Mouse (Mus musculus) stomach, embryonic 16.5 days (tissue): ENCODE results near the gene Ugt1a5. TPM values are rescaled to one million over a fixed set of nuclear protein-coding genes. Genes with fewer than 3 reads are reported as not detected.
A peak's percentile ranks its signal among the peaks of the same experiment; 100 is the strongest.

Experiments
- ATAC-seq: fragments of 200-750 bp; cut with Nextera tagmentation; 2 replicates; pipeline ENCODE4 v1.8.0; 2017; ENCODE audit warnings: moderate number of reproducible peaks, moderate TSS enrichment; ENCODE audit not compliant: insufficient read depth, low FRiP score
- H3K27ac ChIP-seq: fragments of 300-500 bp; sonication (generic); 2 replicates; pipeline ENCODE4 v1.5.1; 2014; ENCODE audit warnings: low read length
- H3K27me3 ChIP-seq: fragments of 300-500 bp; sonication (generic); 2 replicates; pipeline ENCODE4 v1.6.1; 2014; ENCODE audit warnings: low read length, control low read depth, mixed read lengths; ENCODE audit not compliant: control insufficient read depth, insufficient read depth
- H3K36me3 ChIP-seq: fragments of 300-500 bp; sonication (generic); 2 replicates; pipeline ENCODE4 v1.6.1; 2014; ENCODE audit warnings: low read length; ENCODE audit not compliant: control insufficient read depth, insufficient read depth
- H3K4me1 ChIP-seq: fragments of 300-500 bp; sonication (generic); 2 replicates; pipeline ENCODE4 v1.6.1; 2014; ENCODE audit warnings: low read length, control low read depth, mixed read lengths; ENCODE audit not compliant: control insufficient read depth, insufficient read depth
- H3K4me2 ChIP-seq: fragments of 300-500 bp; sonication (generic); 2 replicates; pipeline ENCODE4 v1.6.1; 2014; ENCODE audit warnings: low read depth, low read length, mixed read lengths
- H3K4me3 ChIP-seq: fragments of 300-500 bp; sonication (generic); replicated peaks from 2 replicates; pipeline ENCODE4 v1.5.1; 2014; ENCODE audit warnings: mild to moderate bottlenecking, low read length
- H3K9ac ChIP-seq: fragments of 300-500 bp; sonication (generic); 2 replicates; pipeline ENCODE4 v1.6.1; 2014; ENCODE audit warnings: low read length
- H3K9me3 ChIP-seq: fragments of 300-500 bp; sonication (generic); replicated peaks from 2 replicates; pipeline ENCODE4 v1.6.1; 2016; ENCODE audit warnings: low read length, control low read depth; ENCODE audit not compliant: control insufficient read depth
- WGBS: fragments of 180-500 bp; shearing (Covaris S2); extraction: QIAGEN DNeasy Blood & Tissue Kit; methylation state at CpG from one replicate; pipeline ENCODE4 v1.1.7; 2014; 5-methylcytosine and 5-hydroxymethylcytosine counted together
- polyA plus RNA-seq: library from polyadenylated mRNA; unstranded; fragments of >200 nt; fragmentation: Nextera tagmentation; extraction: Ambion mirVana; gene quantifications from 2 replicates; pipeline ENCODE4 v1.2.1, GENCODE M21; 2015

Gene Ugt1a5
- polyA plus RNA-seq, 1 experiment from 2014 or later, result 0.10 TPM

DNA sequence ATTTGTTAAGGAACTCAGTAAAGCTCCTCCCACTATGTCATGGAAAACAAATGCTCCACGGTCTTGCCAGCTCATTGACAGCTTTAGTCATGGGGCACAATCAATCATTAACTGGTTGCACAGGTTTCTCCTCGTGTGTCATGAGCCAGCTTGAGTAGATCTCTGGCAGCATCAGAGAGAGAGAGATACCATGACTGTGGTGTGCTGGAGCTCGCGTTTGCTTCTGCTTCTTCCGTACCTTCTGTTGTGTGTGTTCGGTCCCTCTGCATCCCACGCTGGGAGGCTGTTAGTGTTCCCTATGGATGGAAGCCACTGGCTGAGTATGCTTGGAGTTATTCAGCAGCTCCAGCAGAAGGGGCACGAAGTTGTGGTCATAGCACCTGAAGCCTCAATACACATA lies 46.0 kb downstream of the Ugt1a5 start, which contains the start of gene Ugt1a1:
Ugt1a1 (plus strand) TSS at position 148 of the 400 bp plus-strand sequence.
- H3K9ac ChIP-seq, result no peak within 1 kb of the TSS
- H3K4me1 ChIP-seq, result no peaks in the 10 kb centered on the region
- peaks cover 49% of the 10 kb centered on the region for H3K9me3 ChIP-seq
- H3K4me3 ChIP-seq, result no peak within 1 kb of the TSS
- H3K27me3 ChIP-seq, result no peaks in the 10 kb centered on the region
- peak; percentile 12 for ATAC-seq
- H3K36me3 ChIP-seq, result no peaks in the 10 kb centered on the region
- H3K4me2 ChIP-seq, result no peak within 1 kb of the TSS
- no peak within 1 kb of the TSS for H3K27ac ChIP-seq
- WGBS, result 64% methylated on average over 8 of the region's 8 CpGs

DNA sequence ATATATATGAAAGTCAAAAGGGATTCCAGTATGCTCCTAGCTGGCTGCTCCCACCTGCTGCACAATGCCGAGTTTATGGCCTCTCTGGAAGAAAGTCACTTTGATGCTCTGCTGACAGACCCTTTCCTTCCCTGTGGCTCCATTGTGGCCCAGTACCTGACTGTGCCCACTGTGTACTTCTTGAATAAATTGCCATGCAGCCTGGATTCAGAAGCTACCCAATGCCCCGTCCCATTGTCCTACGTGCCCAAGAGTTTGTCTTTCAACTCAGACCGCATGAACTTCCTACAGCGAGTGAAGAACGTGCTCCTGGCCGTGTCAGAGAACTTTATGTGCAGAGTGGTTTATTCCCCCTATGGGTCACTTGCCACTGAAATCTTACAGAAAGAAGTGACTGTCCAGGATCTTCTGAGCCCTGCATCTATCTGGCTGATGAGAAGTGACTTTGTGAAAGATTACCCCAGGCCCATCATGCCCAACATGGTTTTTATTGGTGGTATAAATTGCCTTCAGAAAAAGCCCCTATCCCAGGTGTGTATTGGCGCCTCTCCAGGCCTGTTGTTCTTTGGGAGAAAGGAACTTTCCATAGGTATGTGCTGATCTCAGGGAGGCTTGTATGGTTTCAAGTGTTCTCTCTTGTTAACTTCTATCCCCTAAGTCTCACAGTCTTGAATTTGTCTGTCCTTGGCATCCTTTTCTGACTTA lies 46.7 kb downstream of the Ugt1a5 start:
- 0 out of 2 replicates have a peak, but pooled peaks have one; percentile 15 for ATAC-seq
- Histone ChIP-seq H3K27me3 (no peaks in the 10 kb centered on the region), H3K4me2 (no peak overlapping the region), H3K36me3 (no peaks in the 10 kb centered on the region), H3K27ac (no peak overlapping the region), H3K9ac (no peak overlapping the region), H3K4me3 (no peak overlapping the region), H3K4me1 (no peaks in the 10 kb centered on the region), H3K9me3 (peaks cover 56% of the 10 kb centered on the region)
- WGBS, result 60% methylated on average over 8 of the region's 8 CpGs

DNA sequence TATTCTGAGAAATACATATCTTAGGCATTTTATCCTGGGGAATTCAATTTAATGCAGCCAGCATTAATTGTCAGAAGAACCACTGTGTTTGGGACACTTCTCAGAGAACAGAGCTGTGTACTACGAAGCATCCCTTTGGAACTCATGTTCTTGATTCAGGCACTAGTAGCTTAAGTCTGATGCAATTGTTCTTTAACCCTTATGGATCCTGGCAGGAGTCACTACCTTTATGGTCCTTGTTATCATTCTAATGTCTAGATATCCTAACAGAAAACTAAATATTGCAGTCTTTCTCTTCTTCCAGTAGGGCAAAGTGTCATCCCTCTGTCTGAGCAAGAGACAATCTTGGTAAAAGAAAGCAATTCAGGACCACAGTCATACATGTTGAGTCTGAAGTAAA lies 47.2 kb downstream of the Ugt1a5 start:
- H3K27ac ChIP-seq, result no peak overlapping the region
- H3K9me3 ChIP-seq, result peaks cover 58% of the 10 kb centered on the region
- H3K9ac ChIP-seq, result no peak overlapping the region
- H3K4me2 ChIP-seq, result no peak overlapping the region
- H3K4me1 ChIP-seq, result no peaks in the 10 kb centered on the region
- H3K27me3 ChIP-seq, result no peaks in the 10 kb centered on the region
- H3K4me3 ChIP-seq, result no peak overlapping the region
- WGBS, result 78% methylated on average over 1 of the region's 1 CpGs
- ATAC-seq, result no peak
- H3K36me3 ChIP-seq, result no peaks in the 10 kb centered on the region

DNA sequence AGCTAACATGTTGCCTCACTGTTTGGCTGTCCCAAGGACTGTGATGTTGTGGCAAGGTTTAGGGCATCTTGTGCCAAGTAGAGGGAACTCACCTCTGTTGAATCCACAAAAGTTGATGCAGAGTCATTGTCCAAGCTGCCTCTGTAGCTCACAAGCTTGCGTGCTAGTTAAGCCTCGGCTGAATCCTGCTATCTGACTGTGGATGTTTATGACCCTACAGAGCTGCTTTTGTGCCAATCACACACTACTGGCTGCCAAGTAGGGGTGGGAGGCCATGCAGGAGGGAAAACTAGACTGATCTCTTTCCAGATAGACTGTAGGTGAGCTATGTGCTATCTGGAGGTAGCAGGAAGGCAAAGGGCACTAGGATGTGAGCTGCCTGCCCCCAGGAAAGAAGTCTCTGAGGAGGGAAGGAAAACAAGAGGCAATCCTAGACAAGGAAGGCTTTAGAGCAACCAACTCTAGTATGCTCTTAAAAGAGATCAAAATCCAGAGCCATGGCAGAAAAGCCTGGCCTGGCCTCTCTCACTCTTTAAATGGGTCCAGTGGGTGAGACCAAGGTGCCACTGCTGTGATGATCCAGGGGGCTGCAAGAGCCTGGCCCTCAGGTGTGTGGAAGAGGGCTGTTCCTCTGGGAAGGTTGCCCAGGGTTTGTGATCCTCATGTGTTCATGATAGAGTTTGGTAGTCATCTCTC lies 48.1 kb downstream of the Ugt1a5 start:
- no peaks in the 10 kb centered on the region for H3K36me3 ChIP-seq
- no peak overlapping the region for H3K27ac ChIP-seq
- H3K9me3 ChIP-seq, result peaks cover 58% of the 10 kb centered on the region
- H3K4me2 ChIP-seq, result no peak overlapping the region
- H3K4me3 ChIP-seq, result no peak overlapping the region
- no peaks in the 10 kb centered on the region for H3K27me3 ChIP-seq
- ATAC-seq, result peak; percentile 18; the same call in 1 of the 2 replicates
- H3K4me1 ChIP-seq, result no peaks in the 10 kb centered on the region
- no peak overlapping the region for H3K9ac ChIP-seq
- WGBS, result 81% methylated on average over 2 of the region's 2 CpGs

DNA sequence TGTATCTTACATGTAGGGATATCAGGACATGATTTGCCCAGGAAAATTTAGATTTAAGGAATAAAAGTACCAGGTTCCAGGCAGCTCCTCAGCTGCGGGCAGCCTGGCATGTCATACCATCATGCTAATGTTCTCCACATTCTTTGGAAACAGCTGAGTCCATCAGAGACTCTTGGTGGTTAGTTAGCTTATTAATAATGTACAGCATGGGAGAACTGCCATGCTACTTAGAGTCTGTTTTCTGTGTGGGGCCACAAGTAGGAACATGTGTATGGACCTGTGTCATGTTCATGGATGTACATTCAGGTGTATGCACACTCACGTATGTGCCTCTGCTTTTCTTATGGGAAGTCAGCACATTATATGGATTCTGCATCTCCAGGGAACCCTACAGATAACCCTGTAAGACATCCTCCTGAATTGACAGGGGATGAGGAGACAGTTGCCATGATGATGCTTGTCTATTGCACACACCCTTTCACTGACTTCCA lies 48.7 kb downstream of the Ugt1a5 start:
- Histone ChIP-seq H3K4me3 (no peak overlapping the region), H3K4me2 (no peak overlapping the region), H3K9ac (no peak overlapping the region), H3K27me3 (no peaks in the 10 kb centered on the region), H3K27ac (no peak overlapping the region), H3K9me3 (peaks cover 58% of the 10 kb centered on the region), H3K4me1 (no peaks in the 10 kb centered on the region), H3K36me3 (no peaks in the 10 kb centered on the region)
- WGBS, result 77% methylated on average over 2 of the region's 2 CpGs
- ATAC-seq, result no peak

DNA sequence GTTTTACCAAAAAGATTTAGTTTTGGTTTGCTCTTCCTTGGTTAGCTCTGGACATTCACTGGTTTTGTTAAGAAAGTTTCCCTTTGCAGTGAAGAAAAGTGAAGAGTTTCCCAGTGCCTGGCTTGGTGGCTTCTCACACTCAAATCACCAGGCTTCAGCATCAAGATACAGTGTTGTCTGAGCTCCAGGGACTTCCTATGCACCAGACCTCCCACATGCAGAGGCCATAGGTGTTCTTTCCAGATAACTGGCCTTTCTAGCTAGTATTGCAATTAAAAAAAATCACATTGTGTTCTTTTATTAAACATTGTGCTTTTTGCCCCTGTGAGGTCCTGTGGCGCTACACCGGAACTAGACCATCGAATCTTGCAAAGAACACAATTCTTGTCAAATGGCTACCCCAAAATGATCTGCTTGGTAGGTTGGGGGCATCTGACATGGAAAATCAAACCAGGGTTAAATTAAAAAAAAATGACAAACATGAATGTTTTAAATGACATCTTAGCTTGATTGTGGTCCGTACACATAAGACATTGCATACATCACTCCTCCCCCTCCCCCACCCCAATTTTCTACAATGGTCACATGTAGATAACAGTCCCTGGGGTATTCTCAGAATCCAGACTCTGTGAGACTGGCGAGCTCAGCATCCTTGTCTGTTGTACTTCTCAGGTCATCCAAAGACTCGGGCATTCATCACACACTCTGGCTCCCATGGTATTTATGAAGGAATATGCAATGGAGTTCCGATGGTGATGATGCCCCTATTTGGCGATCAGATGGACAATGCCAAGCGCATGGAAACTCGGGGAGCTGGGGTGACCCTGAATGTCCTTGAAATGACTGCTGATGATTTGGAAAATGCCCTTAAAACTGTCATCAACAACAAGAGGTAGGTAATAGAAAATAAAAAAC lies 49.9 kb downstream of the Ugt1a5 start:
- ATAC-seq, result no peak
- Histone ChIP-seq H3K27me3 (no peaks in the 10 kb centered on the region), H3K4me1 (no peaks in the 10 kb centered on the region), H3K36me3 (no peaks in the 10 kb centered on the region), H3K4me3 (no peak overlapping the region), H3K9me3 (peaks cover 58% of the 10 kb centered on the region), H3K4me2 (no peak overlapping the region), H3K27ac (no peak overlapping the region), H3K9ac (no peak overlapping the region)
- 70% methylated on average over 10 of the region's 10 CpGs for WGBS

DNA sequence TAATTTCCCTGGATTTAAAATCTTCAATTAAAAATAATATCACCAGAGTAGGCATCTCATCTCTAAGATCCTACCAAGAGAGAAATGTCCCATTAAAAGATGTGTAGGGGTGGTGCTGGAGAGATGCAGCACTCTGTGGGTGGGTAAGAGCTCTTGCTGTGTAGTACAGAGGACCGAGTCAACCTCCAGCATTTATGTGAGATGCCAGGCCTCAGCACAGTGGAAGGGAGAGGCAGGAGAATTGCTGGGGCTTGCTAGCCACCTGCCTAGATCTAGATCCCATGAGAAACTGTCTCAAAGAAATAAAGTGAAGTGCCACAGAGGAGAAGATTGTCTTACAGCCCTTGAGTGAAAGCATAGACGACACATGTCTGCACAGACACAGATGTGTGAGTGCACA lies 50.7 kb downstream of the Ugt1a5 start:
- Histone ChIP-seq H3K4me1 (no peaks in the 10 kb centered on the region), H3K4me3 (no peak overlapping the region), H3K36me3 (no peaks in the 10 kb centered on the region), H3K4me2 (no peak overlapping the region), H3K27me3 (no peaks in the 10 kb centered on the region), H3K27ac (no peak overlapping the region), H3K9ac (no peak overlapping the region), H3K9me3 (peaks cover 55% of the 10 kb centered on the region)
- ATAC-seq, result no peak
- WGBS, result 56% methylated on average over 2 of the region's 2 CpGs

DNA sequence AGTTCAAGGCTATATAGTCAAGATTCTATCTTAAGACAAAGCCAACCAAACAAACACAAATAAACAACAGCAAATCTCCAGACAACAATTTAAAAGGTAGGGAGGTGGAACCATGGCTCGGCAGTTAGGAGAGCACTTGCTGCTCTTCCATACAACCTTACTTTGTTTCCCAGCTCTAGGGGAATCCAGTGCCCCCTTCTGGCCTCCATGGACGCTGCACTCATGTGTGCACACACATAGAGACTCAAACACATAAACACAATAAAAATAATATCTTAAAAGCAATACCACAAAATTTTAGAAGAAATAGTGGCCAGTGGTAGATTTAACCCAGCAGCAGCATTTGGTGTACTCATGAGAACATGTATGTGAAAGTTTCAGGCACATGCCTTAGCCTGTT lies 51.3 kb downstream of the Ugt1a5 start:
- H3K4me3 ChIP-seq, result no peak overlapping the region
- ATAC-seq, result no peak
- WGBS, result 64% methylated on average over 2 of the region's 2 CpGs

More for the DNA sequence above, 51.3 kb downstream of the Ugt1a5 start:
- Histone ChIP-seq H3K9me3 (peaks cover 49% of the 10 kb centered on the region), H3K9ac (no peak overlapping the region), H3K36me3 (no peaks in the 10 kb centered on the region), H3K4me1 (no peaks in the 10 kb centered on the region), H3K27me3 (no peaks in the 10 kb centered on the region), H3K27ac (no peak overlapping the region), H3K4me2 (no peak overlapping the region)
